Mouse (Mus musculus) hindbrain, embryonic 10.5 days (tissue): Measurements from ENCODE around the gene Etnppl. TPM values are rescaled to one million over a fixed set of nuclear protein-coding genes. Genes with fewer than 3 reads are reported as not detected.

ENCODE experiments used
- DNase-seq: peaks from one replicate; pipeline ENCODE4 v3.0.0-alpha.2; 2017; ENCODE audit warnings: low spot score
- H3K27ac ChIP-seq: fragments of 300-500 bp; sonication (generic); 2 replicates; pipeline ENCODE4 v1.5.1; 2016; ENCODE audit warnings: mild to moderate bottlenecking, moderate library complexity
- H3K27me3 ChIP-seq: fragments of 300-500 bp; sonication (generic); 2 replicates; pipeline ENCODE4 v1.6.1; 2016; ENCODE audit warnings: mild to moderate bottlenecking; ENCODE audit not compliant: poor library complexity, insufficient read depth, severe bottlenecking
- H3K36me3 ChIP-seq: fragments of 300-500 bp; sonication (generic); 2 replicates; pipeline ENCODE4 v1.6.1; 2016; ENCODE audit warnings: mild to moderate bottlenecking, moderate library complexity
- H3K4me1 ChIP-seq: fragments of 300-500 bp; sonication (generic); replicated peaks from 2 replicates; pipeline ENCODE4 v1.6.1; 2016; ENCODE audit warnings: mild to moderate bottlenecking
- H3K4me3 ChIP-seq: fragments of 300-500 bp; sonication (generic); 2 replicates; pipeline ENCODE4 v1.5.1; 2016; ENCODE audit warnings: mild to moderate bottlenecking, moderate library complexity
- H3K9me3 ChIP-seq: fragments of 300-500 bp; sonication (generic); 2 replicates; pipeline ENCODE4 v1.6.1; 2016; ENCODE audit warnings: mild to moderate bottlenecking, moderate library complexity
- WGBS: fragments of 180-500 bp; shearing (Covaris S2); methylation state at CpG from one replicate; pipeline ENCODE4 v1.1.7; 2016; 5-methylcytosine and 5-hydroxymethylcytosine counted together
- polyA plus RNA-seq: library from polyadenylated mRNA; unstranded; fragments of >200 nt; fragmentation: Nextera tagmentation; extraction: Ambion mirVana; gene quantifications from 2 replicates; pipeline ENCODE4 v1.2.1, GENCODE M21; 2016

The Etnppl gene
- polyA plus RNA-seq, 1 experiment from 2014 or later, result 0.05 TPM

- Histone ChIP-seq H3K36me3 (no peaks in the 10 kb centered on the region), H3K27ac (no peak overlapping the region), H3K4me3 (no peak overlapping the region), H3K27me3 (no peaks in the 10 kb centered on the region), H3K9me3 (no peaks in the 10 kb centered on the region), H3K4me1 (0 out of 2 replicates have a peak, but pooled peaks cover 2% of the 10 kb centered on the region)
- no peak for DNase-seq
- WGBS, result 74% methylated on average over 8 of the region's 8 CpGs
Measured at GRCm38 (mm10) chr3:130683836-130684235, 66.6 kb downstream of the Etnppl start.

GRCm38 (mm10) chr3:130684276-130685013 is 67.2 kb downstream of the Etnppl start:
- DNase-seq, result no peak
- 85% methylated on average over 9 of the region's 9 CpGs for WGBS
- Histone ChIP-seq H3K36me3 (no peaks in the 10 kb centered on the region), H3K4me1 (0 out of 2 replicates have a peak, but pooled peaks cover 2% of the 10 kb centered on the region), H3K4me3 (no peak overlapping the region), H3K27ac (no peak overlapping the region), H3K9me3 (no peaks in the 10 kb centered on the region), H3K27me3 (no peaks in the 10 kb centered on the region)

GRCm38 (mm10) chr3:130685014-130685366 is 67.7 kb downstream of the Etnppl start:
- Histone ChIP-seq H3K4me3 (no peak overlapping the region), H3K9me3 (no peaks in the 10 kb centered on the region), H3K27ac (no peak overlapping the region), H3K36me3 (no peaks in the 10 kb centered on the region), H3K4me1 (0 out of 2 replicates have a peak, but pooled peaks cover 2% of the 10 kb centered on the region), H3K27me3 (no peaks in the 10 kb centered on the region)
- DNase-seq, result no peak
- WGBS, result 91% methylated on average over 8 of the region's 8 CpGs

GRCm38 (mm10) chr3:130687051-130687450 is 69.8 kb downstream of the Etnppl start:
- Histone ChIP-seq H3K27ac (no peak overlapping the region), H3K27me3 (no peaks in the 10 kb centered on the region), H3K36me3 (no peaks in the 10 kb centered on the region), H3K4me1 (peaks cover 14% of the 10 kb centered on the region), H3K4me3 (no peak overlapping the region), H3K9me3 (no peaks in the 10 kb centered on the region)
- WGBS, result 91% methylated on average over 1 of the region's 1 CpGs
- DNase-seq, result no peak

Other genes starting within 250 kb of the Etnppl start
- gene Ostc, start 92.0 kb downstream of the Etnppl start, polyA plus RNA-seq, result 311 and 318 TPM in 2 replicates
- gene Rpl34, start 113.0 kb downstream of the Etnppl start, polyA plus RNA-seq, result 772 and 890 TPM in 2 replicates